Mouse (Mus musculus): ENCODE data around the gene Amn.

GRCm38 (mm10) chr12:111301322-111302017, 30.6 kb downstream of the Amn start:
- no peak for TF ChIP-seq CTCF (IDR thresholded peaks at IDR 0.05; ENCODE audit: extremely low read depth, insufficient read length, insufficient replicate concordance, low read depth, low read length)
- TF ChIP-seq POLR2A (IDR thresholded peaks at IDR 0.05; ENCODE audit: low read depth, low read length): no peak
